Mouse (Mus musculus) gastrocnemius, adult 2 months (tissue): ENCODE measurements around the gene Txnrd3. TPM values are rescaled to one million over a fixed set of nuclear protein-coding genes. Genes with fewer than 3 reads are reported as not detected.

ENCODE experiments used
- DNase-seq: peaks from one replicate; pipeline ENCODE4 v3.0.0; 2022
- H3K27ac ChIP-seq: fragments of 200-600 bp; 2 replicates; pipeline ENCODE4 v1.8.1; 2022; ENCODE audit warnings: mild to moderate bottlenecking
- H3K4me3 ChIP-seq: fragments of 200-600 bp; 2 replicates; pipeline ENCODE4 v1.8.1; 2022; ENCODE audit warnings: mild to moderate bottlenecking, moderate library complexity
- CTCF ChIP-seq: fragments of 200-600 bp; IDR thresholded peaks from 2 replicates; pipeline ENCODE4 v1.8.1; 2022; ENCODE audit warnings: antibody characterized with exemption, mild to moderate bottlenecking, moderate library complexity
- intact Hi-C: fragments of 180-260 bp; cut with DNase I; formaldehyde crosslinking; loops from one replicate; pipeline ENCODE4 v1.15.1; 2025
- long read RNA-seq, 2 experiments: library from polyadenylated mRNA; stranded (forward); transcript quantifications; one replicate each; pipeline ENCODE4 v2.0.0; 2021
- total RNA-seq, 2 experiments: library from RNA; stranded (reverse); gene quantifications; 2 replicates each; pipeline ENCODE4 v1.2.3; 2021

Gene Txnrd3
- 1 to 10 TPM; 3.4 to 4.4 TPM for total RNA-seq
- long read RNA-seq, experiment 1, partial matches to known transcripts = 0 of 5 reads
- long read RNA-seq, experiment 1, other reads (novel, unspliced or antisense) = 1 of 5 reads
- long read RNA-seq, experiment 2, transcript Txnrd3-201 (16 exons, 2,836 nt) = major isoform, 12 of 14 reads
- long read RNA-seq, experiment 2, partial matches to known transcripts = 1 of 14 reads
- long read RNA-seq, experiment 2, other reads (novel, unspliced or antisense) = 1 of 14 reads

DNA sequence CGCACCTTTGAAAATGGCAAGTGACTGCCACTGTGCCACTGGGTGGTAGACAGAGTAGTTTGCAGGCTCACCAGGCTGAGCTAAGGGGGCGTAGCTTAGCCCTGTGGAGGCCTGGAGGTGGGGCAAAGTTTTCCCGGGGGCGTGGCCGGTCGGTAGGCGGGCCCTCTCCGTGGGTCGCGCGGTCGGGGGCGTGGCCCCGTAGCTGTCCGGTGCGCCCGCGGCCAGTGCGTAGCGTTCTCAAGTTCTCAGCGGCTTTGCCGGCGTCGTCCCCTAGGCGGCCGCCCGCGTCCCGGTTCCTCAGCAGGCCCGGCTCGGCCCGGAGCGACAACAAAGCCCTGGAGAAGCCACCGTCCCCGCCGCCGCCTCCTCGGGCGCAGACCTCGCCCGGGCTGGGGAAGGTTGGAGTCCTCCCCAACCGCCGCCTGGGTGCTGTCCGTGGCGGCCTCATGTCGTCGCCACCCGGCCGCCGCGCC lies at the start of gene Txnrd3:
Gene Txnrd3, plus strand, starts transcription at position 191 of the 473 bp plus-strand sequence.
- peak; percentile 97 for DNase-seq
- peak; percentile 36; the same call in 1 of the 2 replicates for TF ChIP-seq CTCF
- H3K27ac ChIP-seq = peak within 1 kb of the TSS; percentile 94
- intact Hi-C loops = loop anchor here (5.0 kb wide), 1 partner anchor 47 kb away; the partner anchor contains the start of gene Chchd6
- H3K4me3 ChIP-seq = peak within 1 kb of the TSS; percentile 83

DNA sequence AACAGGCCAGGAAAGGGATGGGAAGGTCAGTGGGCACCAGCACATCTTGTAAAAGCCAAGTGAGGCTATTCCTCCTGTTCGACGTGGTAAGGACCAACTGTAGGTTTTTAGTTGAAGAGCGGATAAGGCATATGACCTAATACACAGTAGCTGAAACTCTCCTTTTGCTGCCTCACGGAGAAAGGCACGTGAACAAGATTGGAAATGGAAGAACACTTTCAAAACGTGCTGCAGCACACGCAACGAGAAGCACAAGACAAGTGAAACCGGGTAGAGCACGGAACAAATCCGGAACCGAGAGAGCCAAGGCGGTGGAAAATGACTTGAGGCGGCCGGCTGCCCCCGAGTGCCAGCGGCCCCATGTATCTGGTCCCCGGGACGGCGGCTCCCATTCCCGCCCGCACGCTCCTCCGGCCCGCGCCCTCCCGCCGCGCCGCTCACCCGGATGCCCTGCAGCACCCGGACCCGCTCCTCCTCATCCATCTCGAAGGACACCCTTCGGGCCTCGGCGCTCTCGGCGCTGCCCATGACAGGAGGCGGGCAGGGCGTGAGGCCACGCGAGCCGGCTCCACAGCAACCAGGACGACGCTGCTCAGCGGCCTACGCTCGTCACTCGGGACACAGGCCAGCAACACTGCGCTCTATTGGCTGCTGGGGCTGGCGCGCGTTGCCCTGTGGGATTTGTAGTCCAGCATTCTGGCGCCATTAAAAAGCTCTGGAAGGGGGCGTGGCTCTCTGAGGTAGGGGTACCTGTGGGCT lies 48.6 kb upstream of the Txnrd3 start, which contains the start of gene Chchd6:
Gene Chchd6, minus strand, starts transcription at position 635 of the 759 bp plus-strand sequence.
- no peak for TF ChIP-seq CTCF
- DNase-seq = peak; percentile 96
- Histone ChIP-seq H3K27ac (peak within 1 kb of the TSS; percentile 72), H3K4me3 (peak within 1 kb of the TSS; percentile 82)
- intact Hi-C loops = loop anchor here (5.0 kb wide), 1 partner anchor 47 kb away; the partner anchor contains the start of gene Txnrd3

DNA sequence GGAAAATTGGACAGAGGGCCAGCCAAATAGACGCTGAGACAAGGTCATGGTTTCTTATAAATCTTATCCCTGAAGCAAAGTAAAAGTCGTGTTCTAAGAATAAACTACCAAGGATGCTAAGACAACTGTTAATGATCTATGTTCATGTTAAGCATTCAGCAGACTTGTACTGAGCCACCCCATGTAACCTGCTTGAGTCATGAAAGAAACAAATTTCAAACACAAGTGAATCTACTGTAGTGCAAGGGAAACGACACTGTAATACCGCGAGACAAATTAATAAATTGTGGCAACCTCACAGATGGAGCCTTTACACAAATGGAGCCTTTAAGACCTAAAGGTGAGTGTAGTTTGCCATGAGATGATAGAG lies 48.0 kb upstream of the Txnrd3 start:
- TF ChIP-seq CTCF = no peak
- peak overlapping the region; percentile 82 for H3K4me3 ChIP-seq
- intact Hi-C loops = loop anchor here (5.0 kb wide), 1 partner anchor 47 kb away; the partner anchor contains the start of gene Txnrd3
- no peak overlapping the region for H3K27ac ChIP-seq
- no peak for DNase-seq

DNA sequence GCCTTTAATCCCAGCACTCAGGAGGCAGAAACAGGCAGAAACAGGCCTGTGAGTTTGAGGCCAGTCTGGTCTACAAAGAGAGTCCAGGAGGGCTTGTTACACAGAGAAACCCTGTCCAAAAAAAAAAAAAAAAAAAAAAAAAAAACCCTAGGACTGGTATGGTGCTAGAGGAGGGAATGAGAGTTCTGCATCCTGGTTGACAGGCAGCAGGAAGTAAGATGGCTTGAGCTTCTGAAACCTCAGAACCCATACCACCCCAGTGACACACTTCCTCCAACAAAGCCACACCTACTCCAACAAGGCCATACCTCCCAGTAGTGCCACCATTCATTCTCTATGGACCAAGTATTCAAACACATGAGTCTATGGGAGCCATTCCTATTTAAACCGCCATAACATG lies 47.3 kb upstream of the Txnrd3 start:
- intact Hi-C loops = loop anchor here (5.0 kb wide), 1 partner anchor 46 kb away; the partner anchor contains the start of gene Txnrd3
- Histone ChIP-seq H3K27ac (no peak overlapping the region), H3K4me3 (no peak overlapping the region)
- no peak for DNase-seq
- TF ChIP-seq CTCF = no peak

DNA sequence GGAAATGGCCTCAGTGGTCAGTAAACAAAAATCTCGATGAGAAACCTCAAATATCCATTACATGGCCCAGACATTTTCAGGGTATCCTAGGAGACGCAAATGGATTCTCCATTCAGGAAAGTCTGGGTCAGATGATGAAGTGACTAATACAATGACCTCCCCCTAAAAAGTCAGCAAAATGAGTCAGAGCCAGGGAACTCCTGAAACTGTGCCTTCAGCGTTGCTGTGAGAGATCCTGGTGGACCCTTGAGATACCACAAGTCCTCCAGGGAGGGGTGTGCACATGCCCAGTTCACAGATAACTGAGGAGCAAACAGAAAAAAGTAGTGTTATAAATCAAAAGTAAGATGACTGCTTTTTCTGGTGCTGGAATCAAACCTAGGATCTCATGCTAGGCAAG lies 37.7 kb upstream of the Txnrd3 start:
- H3K27ac ChIP-seq = no peak overlapping the region
- DNase-seq = no peak
- no peak overlapping the region for H3K4me3 ChIP-seq
- no peak for TF ChIP-seq CTCF
- intact Hi-C loops = no loop called here

DNA sequence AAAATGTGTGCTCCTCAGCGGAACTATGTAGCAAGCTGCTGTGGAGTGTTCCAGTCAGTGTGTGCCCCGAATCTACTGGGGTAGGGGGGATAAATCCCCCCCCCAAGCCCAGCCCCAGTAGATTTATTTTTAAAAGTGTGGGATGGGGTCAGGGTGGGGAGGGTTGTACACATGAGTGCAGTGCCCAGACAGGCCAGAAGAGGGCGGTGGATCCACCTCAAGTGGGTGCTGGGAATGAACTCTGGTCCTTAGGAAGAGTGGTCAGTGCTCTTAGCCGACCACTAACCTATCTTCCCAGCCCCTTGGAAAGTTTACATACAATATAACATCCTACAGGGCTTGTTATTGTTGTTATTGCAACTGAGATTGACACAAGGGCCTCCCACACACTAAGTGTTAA lies 35.8 kb upstream of the Txnrd3 start:
- H3K27ac ChIP-seq = no peak overlapping the region
- DNase-seq = no peak
- no peak overlapping the region for H3K4me3 ChIP-seq
- intact Hi-C loops = no loop called here
- TF ChIP-seq CTCF = peak; percentile 51

DNA sequence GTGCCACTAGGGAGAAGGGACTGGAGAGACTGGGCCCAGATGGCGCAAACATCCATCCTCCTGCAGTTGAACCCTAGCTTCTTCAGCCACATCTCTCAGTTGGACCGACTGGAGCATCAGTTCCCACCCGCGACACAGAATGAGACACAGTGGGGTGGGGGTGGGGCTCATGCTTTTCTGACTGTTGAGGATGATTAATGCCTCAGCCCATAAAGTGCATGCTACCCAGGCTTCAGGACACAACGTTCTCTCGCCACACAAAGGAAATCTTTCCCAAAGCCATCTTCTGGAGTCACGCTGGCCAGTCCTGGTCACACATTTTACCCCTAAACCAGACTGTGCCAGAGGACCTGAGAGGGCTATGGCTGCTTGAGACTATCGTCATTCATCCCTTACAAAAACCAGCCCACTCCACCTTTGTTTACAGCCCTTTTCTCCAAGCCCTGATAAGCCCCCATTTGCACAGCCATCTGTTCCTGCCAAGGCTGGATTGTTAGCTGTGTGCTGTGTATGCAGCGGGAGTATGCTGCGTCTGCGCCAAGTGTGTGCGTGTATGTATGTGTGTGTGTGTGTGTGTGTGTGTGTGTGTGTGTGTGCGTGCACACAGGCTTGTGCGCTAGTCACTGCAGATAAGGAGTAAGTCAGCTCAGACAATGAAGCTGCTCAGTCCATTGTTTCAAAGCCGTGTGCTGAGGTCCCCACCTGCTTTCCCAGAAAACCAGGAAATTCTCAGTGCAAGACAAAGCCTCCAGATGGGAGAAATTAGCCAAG lies 30.3 kb upstream of the Txnrd3 start:
- no peak for TF ChIP-seq CTCF
- no peak overlapping the region for H3K27ac ChIP-seq
- intact Hi-C loops = no loop called here
- no peak for DNase-seq
- no peak overlapping the region for H3K4me3 ChIP-seq

DNA sequence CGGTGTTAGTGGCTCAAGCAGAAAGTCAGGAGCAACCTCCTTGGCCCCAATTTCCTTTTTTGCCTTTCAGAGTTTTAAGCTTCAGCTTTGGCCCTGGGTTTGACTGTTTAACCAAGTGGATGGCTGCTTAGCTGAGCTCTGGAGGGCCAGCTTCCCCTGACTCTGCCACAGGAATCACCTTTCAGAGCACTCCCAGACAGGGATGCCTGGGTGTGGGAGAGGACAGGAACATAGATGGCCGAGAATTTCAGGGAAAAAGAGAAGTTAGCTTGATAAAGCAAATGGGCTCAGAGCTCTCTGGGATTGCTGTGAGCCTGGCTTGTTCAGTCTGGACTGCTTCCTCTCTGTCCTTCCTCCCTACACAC lies 29.7 kb upstream of the Txnrd3 start:
- no peak overlapping the region for H3K4me3 ChIP-seq
- no peak overlapping the region for H3K27ac ChIP-seq
- TF ChIP-seq CTCF = no peak
- DNase-seq = no peak
- intact Hi-C loops = no loop called here

DNA sequence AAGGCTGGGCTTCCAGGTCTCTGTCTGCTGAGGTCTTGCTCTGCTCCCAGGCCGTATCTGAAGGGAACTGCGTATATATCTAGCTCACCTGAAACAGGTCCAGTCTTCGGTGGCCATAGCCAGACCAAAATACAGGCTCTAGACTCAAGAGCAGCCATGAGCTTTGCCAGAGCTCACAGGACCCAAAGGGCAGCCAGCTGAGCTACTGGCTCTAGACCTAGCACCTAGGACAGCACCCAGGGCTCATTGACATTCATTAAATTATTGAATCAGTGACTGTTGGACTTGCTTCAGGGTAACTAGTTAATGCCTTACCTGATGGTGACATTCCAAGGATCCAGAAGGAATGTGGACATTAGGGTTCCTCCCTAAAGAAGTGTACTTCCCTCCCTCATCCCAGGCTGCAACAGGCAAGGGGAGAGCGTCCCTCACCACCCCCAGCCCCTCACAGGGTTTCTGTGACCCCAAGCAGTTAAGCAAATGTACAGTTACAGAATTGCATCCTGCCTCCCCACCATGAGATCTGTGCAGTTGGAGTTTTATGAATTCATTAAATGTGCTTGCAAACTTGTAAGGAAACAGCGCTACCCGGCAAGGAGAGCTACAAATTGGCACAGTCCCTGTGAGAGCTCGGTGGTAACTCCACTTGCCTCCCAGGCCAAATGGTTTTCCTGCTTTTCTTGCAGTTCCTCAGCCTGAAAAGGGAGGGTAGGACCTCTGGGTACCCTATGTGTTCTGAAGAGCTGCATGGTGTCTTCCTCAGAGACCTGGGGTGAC lies 29.0 kb upstream of the Txnrd3 start:
- no peak overlapping the region for H3K4me3 ChIP-seq
- intact Hi-C loops = no loop called here
- no peak for TF ChIP-seq CTCF
- no peak overlapping the region for H3K27ac ChIP-seq
- DNase-seq = no peak

DNA sequence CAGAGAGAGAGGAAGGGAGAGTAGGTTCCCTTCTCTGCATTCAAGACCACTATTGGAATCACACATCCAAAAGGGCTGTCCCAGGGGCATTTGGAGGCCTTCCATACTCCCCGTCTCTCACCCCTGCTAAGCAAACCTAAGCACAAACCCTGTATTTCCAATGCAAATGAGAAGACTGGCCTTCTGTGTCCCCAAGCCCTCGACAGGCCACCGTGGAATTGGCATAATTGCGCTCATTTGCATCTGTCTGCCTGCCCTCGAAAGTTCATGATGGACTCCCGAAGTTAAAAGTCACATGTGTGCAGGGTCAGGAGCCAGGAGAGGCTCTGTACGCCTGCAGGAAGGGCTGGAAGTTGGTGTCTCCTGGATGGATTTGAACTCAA lies 28.4 kb upstream of the Txnrd3 start:
- no peak for TF ChIP-seq CTCF
- no peak for DNase-seq
- intact Hi-C loops = no loop called here
- H3K27ac ChIP-seq = no peak overlapping the region
- H3K4me3 ChIP-seq = no peak overlapping the region

DNA sequence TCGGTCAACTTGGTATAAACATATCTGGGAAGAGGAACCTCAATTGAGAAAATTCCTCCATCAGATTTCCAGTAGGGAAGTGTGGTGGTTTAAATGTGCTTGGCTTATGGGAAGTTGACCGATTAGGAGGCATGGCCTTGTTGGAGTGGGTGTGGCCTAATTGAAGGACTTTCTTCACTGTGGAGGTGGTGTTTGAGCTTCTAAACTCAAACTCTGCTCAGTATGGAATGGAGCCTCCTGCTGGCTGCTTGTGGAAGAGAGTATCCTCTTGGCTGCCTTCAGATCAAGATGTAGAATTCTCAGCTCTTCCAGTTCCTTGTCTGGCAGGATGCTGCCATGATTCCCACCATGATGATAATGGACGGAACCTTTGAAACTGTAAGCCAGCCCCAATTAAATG lies 21.1 kb upstream of the Txnrd3 start:
- peak; percentile 14; the same call in 1 of the 2 replicates for TF ChIP-seq CTCF
- Histone ChIP-seq H3K27ac (no peak overlapping the region), H3K4me3 (no peak overlapping the region)
- no peak for DNase-seq
- intact Hi-C loops = no loop called here
